Mouse (Mus musculus): Measurements from ENCODE around the gene 1700019D03Rik.

Gene 1700019D03Rik

GRCm38 (mm10) chr1:53020079-53020478 lies at the start of gene 1700019D03Rik:
1700019D03Rik (minus strand) TSS chr1:53020179.
- no peak for DNase-seq (ENCODE audit: low read depth in 1 of 2, low spot score in 2 of 2)

- no peak for DNase-seq (ENCODE audit: low read depth in 1 of 2, low spot score in 2 of 2)
Observed at GRCm38 (mm10) chr1:53063921-53064320, 43.9 kb upstream of the 1700019D03Rik start.

GRCm38 (mm10) chr1:53061871-53062608 lies 42.1 kb upstream of the 1700019D03Rik start:
- DNase-seq (ENCODE audit: low read depth in 1 of 2, low spot score in 2 of 2): no peak

- DNase-seq (ENCODE audit: low read depth in 1 of 2, low spot score in 2 of 2): no peak
Observed at GRCm38 (mm10) chr1:53061340-53061739, 41.4 kb upstream of the 1700019D03Rik start, which contains the start of gene Mstn. Mstn (plus strand) TSS chr1:53061640.

- no peak for DNase-seq (ENCODE audit: low read depth in 1 of 2, low spot score in 2 of 2)
Observed at GRCm38 (mm10) chr1:53060499-53060898, 40.5 kb upstream of the 1700019D03Rik start.

DNA sequence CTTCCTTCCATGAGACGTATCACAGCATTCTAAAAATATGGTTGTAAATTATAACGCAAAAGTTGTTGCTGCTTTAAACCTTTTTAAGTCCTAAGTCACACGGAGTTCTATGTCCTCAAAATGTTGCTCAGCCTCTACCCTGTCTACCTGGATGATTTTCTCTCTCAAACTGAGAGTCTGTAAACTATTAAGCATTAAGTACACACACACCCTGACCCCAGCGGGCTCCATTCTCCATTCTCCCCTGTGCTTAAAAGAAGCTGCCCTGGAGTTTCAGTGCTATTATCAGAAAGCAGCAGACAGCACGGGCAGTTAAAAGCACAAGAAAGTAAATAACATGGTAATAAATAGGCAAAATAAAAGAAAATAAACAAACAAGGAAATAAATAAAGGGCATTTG lies 39.1 kb upstream of the 1700019D03Rik start:
- no peak for DNase-seq (ENCODE audit: low read depth in 1 of 2, low spot score in 2 of 2)

DNA sequence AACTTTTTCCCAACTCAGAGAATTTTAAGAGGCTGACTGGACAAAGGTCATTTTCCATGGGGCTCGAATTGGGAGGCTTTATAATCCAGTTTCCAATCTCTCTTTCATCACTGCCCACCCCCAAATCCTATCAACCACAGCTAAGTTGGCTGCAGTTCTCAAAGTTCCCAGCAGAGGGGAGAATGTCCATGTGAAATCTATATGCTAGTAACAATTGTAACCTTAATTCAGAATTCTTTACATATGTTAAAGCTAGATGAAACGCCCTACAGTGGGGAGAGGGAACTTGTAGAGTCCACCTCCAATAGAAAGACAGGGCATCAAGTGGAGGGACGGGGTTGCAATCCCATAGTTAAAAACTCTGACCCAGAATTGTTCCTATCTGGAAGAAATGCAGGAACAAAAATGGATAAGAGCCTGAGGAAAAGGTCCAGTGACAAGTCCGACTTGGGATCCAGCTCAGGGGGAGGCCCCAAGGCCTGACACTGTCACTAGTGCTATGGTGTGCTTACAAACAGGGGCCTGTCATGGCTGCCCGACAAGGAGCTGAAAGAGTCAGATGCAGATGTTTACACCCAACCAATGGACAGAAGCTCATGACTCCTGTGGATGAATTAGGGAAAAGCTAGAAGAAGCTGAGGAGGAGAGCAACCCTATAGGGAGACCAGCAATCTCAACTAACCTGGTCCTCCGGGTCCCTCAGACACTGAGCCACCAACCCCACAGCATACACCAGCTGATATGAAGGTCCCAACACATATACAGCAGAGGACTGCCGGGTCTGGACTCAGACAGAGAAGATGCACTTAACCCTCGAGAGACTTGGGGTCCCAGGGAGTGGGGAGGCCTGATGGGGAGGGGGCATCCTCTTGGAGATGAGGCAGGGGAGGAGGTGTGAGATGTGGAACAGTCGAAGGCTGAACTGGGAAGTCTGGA lies 33.4 kb upstream of the 1700019D03Rik start:
- DNase-seq (ENCODE audit: low read depth in 1 of 2, low spot score in 2 of 2): peak in 1 of 2 experiments; percentile 13

DNA sequence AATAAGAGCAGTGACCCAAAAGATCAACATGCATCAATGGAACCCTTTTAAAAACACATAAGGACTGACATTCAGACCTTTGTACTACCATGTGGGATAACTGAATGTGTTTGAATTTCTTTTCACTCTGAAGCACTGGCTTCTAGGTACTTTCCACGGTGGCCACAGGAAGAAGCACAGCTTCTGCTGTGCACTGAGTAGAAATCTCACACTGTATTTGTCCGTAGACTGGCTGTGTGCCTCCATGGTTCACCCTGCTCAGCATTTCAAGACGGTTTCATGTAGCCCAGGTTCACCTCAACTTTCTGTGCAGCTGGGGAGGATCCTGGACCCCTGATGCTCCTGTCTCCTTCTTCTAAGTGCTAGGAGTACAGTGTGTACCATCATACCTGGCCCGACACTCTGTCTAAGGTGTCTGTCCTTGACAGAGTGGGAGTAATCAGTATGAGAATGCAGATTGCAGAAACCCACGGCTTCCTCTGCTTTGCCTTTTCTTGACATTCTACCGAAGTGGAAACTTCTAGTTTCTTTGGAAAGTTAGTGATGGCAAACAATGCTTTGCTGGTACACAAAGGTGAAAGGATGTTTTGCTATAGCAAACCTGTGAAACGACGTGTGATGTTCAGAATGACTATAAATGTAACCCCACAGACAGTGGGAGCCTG lies 29.9 kb upstream of the 1700019D03Rik start:
- DNase-seq (ENCODE audit: low read depth in 1 of 2, low spot score in 2 of 2): no peak

GRCm38 (mm10) chr1:53037443-53037871 lies 17.5 kb upstream of the 1700019D03Rik start:
- DNase-seq (ENCODE audit: low read depth in 1 of 2, low spot score in 2 of 2): no peak

DNA sequence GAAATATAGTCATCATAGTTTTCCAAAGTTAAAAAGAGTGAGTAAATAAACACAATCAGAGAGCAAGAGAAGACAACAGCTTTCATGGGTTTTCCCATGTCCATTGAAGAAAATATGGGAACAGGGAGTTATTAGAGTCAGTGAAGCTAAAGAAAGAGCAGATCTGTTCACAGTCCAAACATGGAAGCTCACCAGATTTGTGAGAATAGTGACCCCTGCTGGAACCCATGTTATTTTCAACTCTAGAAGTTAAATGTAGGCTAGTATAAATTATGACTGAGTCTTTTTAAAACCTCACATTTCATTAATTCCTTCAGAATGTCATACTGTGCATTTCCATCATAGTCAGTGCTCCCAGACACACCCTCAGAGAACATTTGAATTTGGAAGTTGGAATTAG lies 12.6 kb upstream of the 1700019D03Rik start:
- DNase-seq (ENCODE audit: low read depth in 1 of 2, low spot score in 2 of 2): no peak

- no peak for DNase-seq (ENCODE audit: low read depth in 1 of 2, low spot score in 2 of 2)
Observed at GRCm38 (mm10) chr1:53018746-53019505, 1.1 kb downstream of the 1700019D03Rik start.

DNA sequence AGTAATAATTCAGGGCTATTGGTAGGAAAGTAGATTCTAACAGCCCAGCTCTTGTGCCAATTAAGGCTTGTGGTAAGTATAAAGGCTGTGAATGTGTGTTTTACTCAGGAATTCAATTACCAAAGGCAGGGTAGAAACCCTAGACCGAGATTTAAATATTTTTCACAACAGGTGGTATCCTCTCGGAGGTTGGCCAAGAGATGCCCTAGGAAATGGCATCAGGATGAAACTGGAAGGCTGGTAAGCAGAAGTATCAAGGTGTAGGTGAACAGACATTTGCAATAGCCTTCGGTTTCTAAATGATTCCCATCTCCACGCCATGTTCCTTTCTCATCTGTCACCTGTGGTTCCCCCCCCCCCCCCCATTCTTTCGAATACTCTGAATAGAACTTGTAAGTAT lies 4.4 kb downstream of the 1700019D03Rik start:
- DNase-seq (ENCODE audit: low read depth in 1 of 2, low spot score in 2 of 2): no peak

- DNase-seq (ENCODE audit: low read depth in 1 of 2, low spot score in 2 of 2): no peak
Observed at GRCm38 (mm10) chr1:53014716-53015115, 5.3 kb downstream of the 1700019D03Rik start.

GRCm38 (mm10) chr1:52986692-52987091 lies 33.3 kb downstream of the 1700019D03Rik start:
- DNase-seq (ENCODE audit: low read depth in 1 of 2, low spot score in 2 of 2): no peak

DNA sequence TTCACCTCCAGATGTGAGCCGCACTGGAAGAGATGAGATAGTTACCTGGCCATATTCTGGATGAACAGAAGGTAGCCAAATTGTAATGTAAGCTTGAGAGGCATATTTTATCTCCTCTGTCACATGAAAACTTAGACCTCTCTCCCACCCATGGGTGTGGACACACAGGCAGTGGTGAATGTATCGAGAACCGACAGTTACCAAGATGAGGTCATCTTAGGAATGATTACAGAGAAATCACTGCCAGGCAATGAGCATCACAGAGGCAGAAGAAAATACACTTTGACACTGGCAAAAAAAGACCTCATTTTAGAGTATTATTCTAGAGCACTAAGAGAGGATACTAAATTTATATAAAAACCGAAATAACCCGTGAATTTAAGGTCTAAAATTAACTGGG lies 46.8 kb downstream of the 1700019D03Rik start:
- DNase-seq (ENCODE audit: low read depth in 1 of 2, low spot score in 2 of 2): no peak

- no peak for DNase-seq (ENCODE audit: low read depth in 1 of 2, low spot score in 2 of 2)
Observed at GRCm38 (mm10) chr1:52971881-52972503, 48.0 kb downstream of the 1700019D03Rik start.

DNA sequence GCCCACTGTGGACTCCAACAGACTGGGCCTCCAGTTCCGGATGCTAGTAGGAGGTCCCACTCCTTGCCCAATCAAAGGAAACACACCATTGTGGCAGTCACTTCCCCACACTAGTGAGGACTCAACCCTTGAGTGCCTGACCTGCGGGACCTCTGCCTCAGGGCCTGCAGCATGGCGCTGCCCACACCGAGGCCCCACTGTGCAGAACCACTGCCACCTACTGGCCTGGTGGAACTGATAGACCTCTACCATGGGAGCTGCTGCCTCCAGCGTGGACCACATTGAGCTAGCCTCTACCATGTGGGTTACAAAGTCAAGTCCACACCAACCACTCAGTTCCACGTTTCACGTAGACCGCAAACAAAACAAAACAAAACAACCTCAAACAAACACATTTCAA lies 55.4 kb downstream of the 1700019D03Rik start:
- DNase-seq (ENCODE audit: low read depth in 1 of 2, low spot score in 2 of 2): no peak

GRCm38 (mm10) chr1:52963097-52963496 lies 56.9 kb downstream of the 1700019D03Rik start:
- no peak for DNase-seq (ENCODE audit: low read depth in 1 of 2, low spot score in 2 of 2)

- DNase-seq (ENCODE audit: low read depth in 1 of 2, low spot score in 2 of 2): no peak
Observed at GRCm38 (mm10) chr1:52960191-52960590, 59.8 kb downstream of the 1700019D03Rik start.

DNA sequence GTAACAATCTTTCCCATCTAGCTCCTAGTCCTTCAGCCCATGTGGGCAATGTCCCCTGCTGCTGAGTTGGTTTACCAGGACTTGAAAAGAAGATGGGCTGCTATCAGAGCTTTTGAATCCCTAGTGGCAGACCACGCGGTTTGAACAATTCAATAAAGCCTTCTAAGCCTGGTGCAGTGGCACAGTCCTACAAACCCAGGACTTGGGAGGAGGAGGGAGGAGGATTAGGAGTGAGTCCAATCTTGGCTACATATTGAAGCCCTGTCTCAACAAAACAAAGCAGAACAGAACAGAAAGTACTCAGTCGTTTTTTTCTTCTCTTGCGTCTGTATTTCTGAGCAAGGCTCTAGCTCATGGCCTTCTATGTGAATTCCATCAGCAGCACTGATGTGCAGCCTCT lies 63.2 kb downstream of the 1700019D03Rik start:
- DNase-seq (ENCODE audit: low read depth in 1 of 2, low spot score in 2 of 2): no peak

All from monocyte, adult 2 months (primary cell).